Mouse (Mus musculus): Measurements from ENCODE around the gene Zfp574. TPM values are rescaled to one million over a fixed set of nuclear protein-coding genes. Genes with fewer than 3 reads are reported as not detected.
"Not testable (repeated sequence)": the region's sequence is repeated elsewhere in the genome, so short reads cannot be mapped to it uniquely, and the experiment has no call there.

Gene Zfp574
- polyA plus RNA-seq, 1 experiment, result 20.6 TPM

DNA sequence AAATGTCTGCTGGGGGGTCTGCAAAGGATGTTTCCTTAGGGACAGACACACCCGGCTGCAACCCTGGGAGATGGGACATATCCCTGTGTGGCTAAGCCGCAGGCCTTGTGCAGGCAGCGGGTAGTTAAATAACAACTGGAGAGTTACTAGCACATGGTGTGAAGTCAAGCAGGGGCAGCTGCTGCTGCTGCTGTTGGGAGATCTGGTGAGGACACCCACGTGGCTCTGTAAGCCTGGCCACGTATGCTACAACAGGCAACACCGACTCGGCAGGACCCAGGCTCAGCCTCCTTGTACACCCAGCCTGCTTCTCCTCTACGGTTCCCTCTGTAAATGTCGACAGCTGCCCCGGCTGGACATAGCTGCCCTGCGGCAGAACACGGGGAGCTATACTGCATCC is 30.4 kb upstream of the Zfp574 start:
- H3K27ac ChIP-seq (ENCODE audit: insufficient read depth, low read depth, low read length), result no peak overlapping the region
- WGBS, result 92% methylated on average over 12 of the region's 12 CpGs
- TF ChIP-seq POLR2A (IDR thresholded peaks at IDR 0.05; ENCODE audit: low read depth, low read length) (no peak), CTCF (conservative IDR thresholded peaks at IDR 0.05; ENCODE audit: insufficient read depth, insufficient read length, low read depth, low read length) (no peak)
- H3K4me3 ChIP-seq (ENCODE audit: insufficient read depth, low read depth, low read length), result no peak overlapping the region
- no peaks in the 10 kb centered on the region for H3K4me1 ChIP-seq (ENCODE audit: control insufficient read depth, insufficient read depth, low read length)
- no peak for DNase-seq
- no peaks in the 10 kb centered on the region for H3K36me3 ChIP-seq (ENCODE audit: control insufficient read depth, insufficient read depth, low read length)
- no peaks in the 10 kb centered on the region for H3K27me3 ChIP-seq (replicated peaks; ENCODE audit: control insufficient read depth, insufficient read depth, low read length)

DNA sequence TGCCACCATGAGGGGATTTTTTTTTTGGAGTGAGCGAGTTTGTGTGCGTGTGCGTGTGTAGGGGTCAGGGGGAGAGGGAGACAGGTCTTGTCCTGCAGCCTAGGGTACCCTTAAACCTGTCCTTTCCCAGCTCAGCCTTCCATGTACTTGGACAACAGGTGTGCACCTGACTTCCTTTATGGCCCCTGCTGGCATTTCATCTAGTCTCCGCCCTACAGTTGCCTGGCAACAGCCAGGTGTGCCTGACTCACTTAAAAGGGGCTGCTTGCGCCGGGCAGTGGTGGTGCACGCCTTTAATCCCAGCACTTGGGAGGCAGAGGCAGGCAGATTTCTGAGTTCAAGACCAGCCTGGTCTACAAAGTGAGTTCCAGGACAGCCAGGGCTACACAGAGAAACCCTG is 27.8 kb upstream of the Zfp574 start:
- WGBS, result 92% methylated on average over 7 of the region's 7 CpGs
- not testable (repeated sequence) for DNase-seq; H3K36me3 ChIP-seq (ENCODE audit: control insufficient read depth, insufficient read depth, low read length)

DNA sequence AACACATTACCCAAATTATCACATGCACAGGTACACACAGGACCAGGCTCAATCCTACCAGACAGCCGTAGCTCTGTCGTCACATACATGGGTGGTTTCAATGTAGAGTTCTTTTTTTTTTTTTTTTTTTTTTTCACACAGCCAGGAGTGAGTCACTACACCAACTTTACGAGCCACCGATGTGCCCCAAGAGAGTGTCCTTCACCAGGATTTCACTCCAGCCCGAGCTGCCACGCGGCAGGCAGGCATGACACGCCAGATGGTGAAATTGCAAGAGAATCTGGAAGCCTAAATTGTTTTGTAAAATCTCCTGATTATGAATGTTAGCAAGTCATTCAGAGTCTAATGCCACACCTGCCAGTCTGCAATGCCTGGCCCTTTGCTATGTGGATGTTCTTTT is 25.0 kb upstream of the Zfp574 start:
- Histone ChIP-seq H3K4me1 (ENCODE audit: control insufficient read depth, insufficient read depth, low read length) (no peaks in the 10 kb centered on the region), H3K27ac (ENCODE audit: insufficient read depth, low read depth, low read length) (no peak overlapping the region), H3K36me3 (ENCODE audit: control insufficient read depth, insufficient read depth, low read length) (no peaks in the 10 kb centered on the region), H3K27me3 (replicated peaks; ENCODE audit: control insufficient read depth, insufficient read depth, low read length) (no peaks in the 10 kb centered on the region), H3K4me3 (ENCODE audit: insufficient read depth, low read depth, low read length) (no peak overlapping the region)
- WGBS, result 90% methylated on average over 8 of the region's 8 CpGs
- TF ChIP-seq POLR2A (IDR thresholded peaks at IDR 0.05; ENCODE audit: low read depth, low read length) (no peak), CTCF (conservative IDR thresholded peaks at IDR 0.05; ENCODE audit: insufficient read depth, insufficient read length, low read depth, low read length) (no peak)
- DNase-seq, result no peak

More for the DNA sequence above, 27.8 kb upstream of the Zfp574 start:
- not testable (repeated sequence) for H3K4me1 ChIP-seq (ENCODE audit: control insufficient read depth, insufficient read depth, low read length); H3K27ac ChIP-seq (ENCODE audit: insufficient read depth, low read depth, low read length); H3K27me3 ChIP-seq (replicated peaks; ENCODE audit: control insufficient read depth, insufficient read depth, low read length); H3K4me3 ChIP-seq (ENCODE audit: insufficient read depth, low read depth, low read length)

DNA sequence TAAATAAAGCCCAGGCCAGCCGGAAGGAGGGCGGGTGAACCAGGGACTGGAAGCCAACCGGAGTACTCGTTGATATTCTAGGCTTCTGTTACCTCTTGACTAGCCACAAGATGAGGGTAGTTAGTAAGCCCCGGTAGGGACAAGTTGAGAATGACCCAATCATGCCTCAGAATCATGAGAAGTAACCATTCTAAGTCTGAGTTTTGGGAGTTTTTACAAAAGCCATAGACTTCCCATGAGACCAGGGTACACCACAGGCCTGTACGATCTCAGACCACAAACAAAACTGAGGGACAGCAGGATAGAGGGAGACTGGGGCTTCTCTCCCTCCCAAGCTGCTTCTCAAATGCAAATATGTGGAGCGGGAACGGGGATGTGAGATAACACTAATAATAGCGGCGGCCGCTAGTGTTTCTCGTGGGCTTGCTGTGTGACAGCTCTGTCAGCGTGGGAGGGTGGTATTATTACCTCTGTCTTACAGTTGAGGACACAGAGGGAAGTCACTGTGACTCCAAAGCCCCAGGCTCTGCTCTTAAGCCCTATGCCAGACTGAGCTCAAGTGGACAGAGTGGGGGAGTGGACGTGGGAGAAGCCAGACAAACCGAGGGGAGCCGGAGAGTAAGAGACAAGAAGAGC is 23.0 kb upstream of the Zfp574 start:
- Histone ChIP-seq H3K4me3 (ENCODE audit: insufficient read depth, low read depth, low read length) (no peak overlapping the region), H3K27me3 (replicated peaks; ENCODE audit: control insufficient read depth, insufficient read depth, low read length) (no peaks in the 10 kb centered on the region), H3K27ac (ENCODE audit: insufficient read depth, low read depth, low read length) (no peak overlapping the region), H3K36me3 (ENCODE audit: control insufficient read depth, insufficient read depth, low read length) (no peaks in the 10 kb centered on the region), H3K4me1 (ENCODE audit: control insufficient read depth, insufficient read depth, low read length) (no peaks in the 10 kb centered on the region)
- DNase-seq, result no peak
- WGBS, result 75% methylated on average over 16 of the region's 16 CpGs
- no peak for TF ChIP-seq POLR2A (IDR thresholded peaks at IDR 0.05; ENCODE audit: low read depth, low read length)
- TF ChIP-seq CTCF (conservative IDR thresholded peaks at IDR 0.05; ENCODE audit: insufficient read depth, insufficient read length, low read depth, low read length), result no peak

DNA sequence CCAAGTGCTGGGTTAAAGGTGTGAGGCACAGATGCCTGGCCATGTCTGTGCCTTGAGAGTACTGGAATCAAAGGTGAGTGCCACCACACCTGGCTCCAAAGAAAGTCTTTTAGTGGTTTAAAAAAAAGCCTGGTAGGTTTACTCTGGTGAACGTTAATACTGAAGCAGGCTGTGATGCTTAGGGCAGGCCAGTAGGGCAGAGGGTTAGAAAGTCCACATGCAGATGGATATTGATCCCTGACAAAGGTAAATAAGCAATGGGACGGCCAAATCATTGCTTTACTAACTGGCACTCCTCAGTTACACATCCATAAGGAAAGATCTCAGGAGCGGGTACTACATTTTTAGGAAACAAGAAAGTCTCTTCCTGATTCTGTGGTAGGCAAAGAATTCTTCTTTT is 19.8 kb upstream of the Zfp574 start:
- H3K27ac ChIP-seq (ENCODE audit: insufficient read depth, low read depth, low read length), result no peak overlapping the region
- TF ChIP-seq POLR2A (IDR thresholded peaks at IDR 0.05; ENCODE audit: low read depth, low read length) (no peak), CTCF (conservative IDR thresholded peaks at IDR 0.05; ENCODE audit: insufficient read depth, insufficient read length, low read depth, low read length) (no peak; the same call in 1 of the 2 replicates)
- H3K36me3 ChIP-seq (ENCODE audit: control insufficient read depth, insufficient read depth, low read length), result no peaks in the 10 kb centered on the region
- WGBS, result 84% methylated on average over 3 of the region's 3 CpGs
- DNase-seq, result no peak
- no peaks in the 10 kb centered on the region for H3K27me3 ChIP-seq (replicated peaks; ENCODE audit: control insufficient read depth, insufficient read depth, low read length)
- H3K4me1 ChIP-seq (ENCODE audit: control insufficient read depth, insufficient read depth, low read length), result no peaks in the 10 kb centered on the region
- H3K4me3 ChIP-seq (ENCODE audit: insufficient read depth, low read depth, low read length), result no peak overlapping the region

DNA sequence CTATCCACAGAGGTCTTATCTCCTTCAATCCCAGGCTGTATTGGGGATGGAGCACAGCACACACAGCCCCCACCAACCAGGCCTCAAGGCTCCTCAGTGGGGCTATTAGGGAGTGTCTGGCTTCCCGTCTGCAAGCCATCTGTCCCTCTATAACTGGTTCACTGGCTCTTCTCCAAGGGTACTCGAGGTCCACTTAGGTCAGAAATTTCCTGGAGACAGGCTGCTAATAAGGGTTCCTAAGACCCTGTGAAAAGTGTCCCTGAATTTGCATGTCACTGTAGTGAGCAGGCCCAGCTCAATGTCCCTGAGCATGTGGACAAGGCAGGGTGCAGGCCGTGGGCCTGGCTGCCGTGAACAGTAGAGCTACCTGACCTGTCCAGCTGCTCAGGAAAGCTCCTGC is 15.4 kb upstream of the Zfp574 start:
- no peak for TF ChIP-seq CTCF (conservative IDR thresholded peaks at IDR 0.05; ENCODE audit: insufficient read depth, insufficient read length, low read depth, low read length)
- TF ChIP-seq POLR2A (IDR thresholded peaks at IDR 0.05; ENCODE audit: low read depth, low read length), result no peak
- Histone ChIP-seq H3K27ac (ENCODE audit: insufficient read depth, low read depth, low read length) (no peak overlapping the region), H3K4me1 (ENCODE audit: control insufficient read depth, insufficient read depth, low read length) (no peaks in the 10 kb centered on the region), H3K27me3 (replicated peaks; ENCODE audit: control insufficient read depth, insufficient read depth, low read length) (no peaks in the 10 kb centered on the region), H3K4me3 (ENCODE audit: insufficient read depth, low read depth, low read length) (no peak overlapping the region), H3K36me3 (ENCODE audit: control insufficient read depth, insufficient read depth, low read length) (no peaks in the 10 kb centered on the region)
- DNase-seq, result no peak
- 68% methylated on average over 4 of the region's 4 CpGs for WGBS

DNA sequence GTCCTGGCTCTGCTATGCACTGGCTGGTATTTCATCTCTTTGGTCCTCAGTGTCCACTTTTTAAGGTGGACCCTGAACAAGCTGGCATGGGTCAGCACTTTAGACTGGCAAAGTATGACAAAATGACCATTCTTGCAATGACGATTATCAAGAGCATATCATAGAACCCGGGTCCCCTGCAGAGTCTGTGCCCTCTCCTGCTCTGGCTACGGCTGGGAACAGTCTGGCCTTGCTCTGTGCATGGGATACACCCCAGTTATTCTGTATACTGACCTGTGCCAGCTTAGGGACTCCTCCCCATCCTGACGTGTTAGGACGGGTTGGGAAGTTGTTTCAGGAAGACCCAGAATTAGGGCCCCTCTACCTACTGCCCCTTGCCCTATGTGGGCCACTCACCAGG is 14.5 kb upstream of the Zfp574 start:
- Histone ChIP-seq H3K36me3 (ENCODE audit: control insufficient read depth, insufficient read depth, low read length) (no peaks in the 10 kb centered on the region), H3K4me1 (ENCODE audit: control insufficient read depth, insufficient read depth, low read length) (no peaks in the 10 kb centered on the region), H3K4me3 (ENCODE audit: insufficient read depth, low read depth, low read length) (no peak overlapping the region), H3K27ac (ENCODE audit: insufficient read depth, low read depth, low read length) (no peak overlapping the region), H3K27me3 (replicated peaks; ENCODE audit: control insufficient read depth, insufficient read depth, low read length) (no peaks in the 10 kb centered on the region)
- TF ChIP-seq CTCF (conservative IDR thresholded peaks at IDR 0.05; ENCODE audit: insufficient read depth, insufficient read length, low read depth, low read length) (no peak), POLR2A (IDR thresholded peaks at IDR 0.05; ENCODE audit: low read depth, low read length) (no peak)
- DNase-seq, result no peak
- WGBS, result 92% methylated on average over 5 of the region's 5 CpGs
